Mouse (Mus musculus) lung, adult 2 months (tissue): ENCODE measurements around the gene Tmem144. TPM values are rescaled to one million over a fixed set of nuclear protein-coding genes. Genes with fewer than 3 reads are reported as not detected.

ENCODE experiments used
- DNase-seq: peaks from one replicate; pipeline ENCODE4 v3.0.0; 2022
- H3K4me1 ChIP-seq: fragments of 200-500 bp; 2 replicates; pipeline ENCODE4 v1.6.1; 2011; ENCODE audit warnings: low read length; ENCODE audit not compliant: control insufficient read depth, insufficient read depth
- H3K4me3 ChIP-seq: fragments of 200-500 bp; replicated peaks from 2 replicates; pipeline ENCODE3; 2011; ENCODE audit warnings: low read depth, mild to moderate bottlenecking, control low read depth, low read length; ENCODE audit errors: extremely low read depth
- CTCF ChIP-seq: fragments of 200-500 bp; IDR thresholded peaks from 2 replicates; pipeline ENCODE4 v1.5.1; 2011; ENCODE audit warnings: mild to moderate bottlenecking, low read length, control low read depth; ENCODE audit not compliant: insufficient read depth
- POLR2A ChIP-seq: fragments of 200-500 bp; IDR thresholded peaks from 2 replicates; pipeline ENCODE4 v1.6.1; 2011; ENCODE audit warnings: low read depth, mild to moderate bottlenecking, control low read depth, low read length, borderline replicate concordance; ENCODE audit errors: extremely low read depth
- WGBS: fragments of 180-500 bp; shearing (Covaris S2); methylation state at CpG from one replicate; pipeline ENCODE4 v1.1.7; 2018; 5-methylcytosine and 5-hydroxymethylcytosine counted together
- polyA plus RNA-seq: library from polyadenylated mRNA; depleted of rRNA; stranded (reverse); fragments of >200 nt; gene quantifications from 2 replicates; pipeline ENCODE4 v1.2.3, GENCODE M21; 2012; rRNA removed

The Tmem144 gene
- polyA plus RNA-seq, 1 experiment = 1.9 TPM

GRCm38 (mm10) chr3:79790324-79790723 lies 62.2 kb downstream of the Tmem144 start:
- WGBS = 55% methylated on average over 3 of the region's 3 CpGs
- TF ChIP-seq POLR2A (no peak), CTCF (no peak)
- Histone ChIP-seq H3K4me1 (no peaks in the 10 kb centered on the region), H3K4me3 (no peak overlapping the region)
- DNase-seq = no peak

GRCm38 (mm10) chr3:79789554-79789953 lies 63.0 kb downstream of the Tmem144 start:
- Histone ChIP-seq H3K4me1 (no peaks in the 10 kb centered on the region), H3K4me3 (no peak overlapping the region)
- WGBS = 67% methylated on average over 4 of the region's 4 CpGs
- no peak for TF ChIP-seq POLR2A
- TF ChIP-seq CTCF = no peak
- DNase-seq = no peak

- no peak overlapping the region for H3K4me3 ChIP-seq
- H3K4me1 ChIP-seq = no peaks in the 10 kb centered on the region
- WGBS = 30% methylated on average over 6 of the region's 6 CpGs
- DNase-seq = no peak
- TF ChIP-seq CTCF (no peak), POLR2A (no peak)
Measured at GRCm38 (mm10) chr3:79788959-79789358, 63.6 kb downstream of the Tmem144 start.

- 8% methylated on average over 11 of the region's 11 CpGs for WGBS
- no peak for TF ChIP-seq CTCF
- no peak for TF ChIP-seq POLR2A
- no peak for DNase-seq
- H3K4me1 ChIP-seq = no peaks in the 10 kb centered on the region
- no peak overlapping the region for H3K4me3 ChIP-seq
Measured at GRCm38 (mm10) chr3:79784362-79784736, 68.2 kb downstream of the Tmem144 start.

- no peak for DNase-seq
- Histone ChIP-seq H3K4me3 (no peak overlapping the region), H3K4me1 (no peaks in the 10 kb centered on the region)
- TF ChIP-seq CTCF (no peak), POLR2A (no peak)
- WGBS = 20% methylated on average over 10 of the region's 10 CpGs
Measured at GRCm38 (mm10) chr3:79783630-79784361, 68.8 kb downstream of the Tmem144 start.

- WGBS = 42% methylated on average over 2 of the region's 2 CpGs
- Histone ChIP-seq H3K4me3 (no peak overlapping the region), H3K4me1 (no peaks in the 10 kb centered on the region)
- no peak for DNase-seq
- no peak for TF ChIP-seq POLR2A
- TF ChIP-seq CTCF = no peak
Measured at GRCm38 (mm10) chr3:79772701-79773100, 79.9 kb downstream of the Tmem144 start.

Other genes with a start within 250 kb of the Tmem144 start
- 0.92 and 1.2 TPM in 2 replicates for gene 4930579G24Rik, start 223.7 kb downstream of the Tmem144 start, polyA plus RNA-seq
- 54.0 and 57.1 TPM in 2 replicates for gene Etfdh, start 223.3 kb downstream of the Tmem144 start, polyA plus RNA-seq
- gene Rxfp1, start 114.9 kb downstream of the Tmem144 start, polyA plus RNA-seq = 0.14 and 0.36 TPM in 2 replicates
- gene Fam198b, start 31.8 kb upstream of the Tmem144 start, polyA plus RNA-seq = 16.5 and 20.3 TPM in 2 replicates